Mouse (Mus musculus) hindbrain, embryonic 11.5 days (tissue): ENCODE results near the gene Surf1. TPM values are rescaled to one million over a fixed set of nuclear protein-coding genes. Genes with fewer than 3 reads are reported as not detected.
A peak's percentile ranks its signal among the peaks of the same experiment; 100 is the strongest.

ENCODE experiments used
- ATAC-seq: fragments of 200-750 bp; cut with Nextera tagmentation; 2 replicates; pipeline ENCODE4 v1.8.0; 2017; ENCODE audit warnings: mild to moderate bottlenecking, moderate TSS enrichment, moderate library complexity; ENCODE audit not compliant: low FRiP score
- DNase-seq: peaks from one replicate; pipeline ENCODE4 v3.0.0-alpha.2; 2015; ENCODE audit warnings: low spot score
- H3K27ac ChIP-seq: fragments of 300-500 bp; sonication (generic); 2 replicates; pipeline ENCODE4 v1.5.1; 2014; ENCODE audit warnings: mild to moderate bottlenecking, low read depth, low read length
- H3K27me3 ChIP-seq: fragments of 300-500 bp; sonication (generic); 2 replicates; pipeline ENCODE4 v1.6.1; 2014; ENCODE audit warnings: mild to moderate bottlenecking, low read length, moderate library complexity, mixed read lengths; ENCODE audit not compliant: control insufficient read depth, insufficient read depth
- H3K36me3 ChIP-seq: fragments of 300-500 bp; sonication (generic); 2 replicates; pipeline ENCODE4 v1.6.1; 2014; ENCODE audit warnings: mild to moderate bottlenecking, low read length, moderate library complexity, mixed read lengths; ENCODE audit not compliant: control insufficient read depth, insufficient read depth
- H3K4me1 ChIP-seq: fragments of 300-500 bp; sonication (generic); replicated peaks from 2 replicates; pipeline ENCODE4 v1.6.1; 2014; ENCODE audit warnings: low read length, mixed read lengths; ENCODE audit not compliant: control insufficient read depth, insufficient read depth
- H3K4me2 ChIP-seq: fragments of 300-500 bp; sonication (generic); replicated peaks from 2 replicates; pipeline ENCODE4 v1.6.1; 2014; ENCODE audit warnings: mild to moderate bottlenecking, low read depth, low read length
- H3K4me3 ChIP-seq: fragments of 300-500 bp; sonication (generic); 2 replicates; pipeline ENCODE4 v1.5.1; 2014; ENCODE audit warnings: low read depth, low read length
- H3K9ac ChIP-seq: fragments of 300-500 bp; sonication (generic); 2 replicates; pipeline ENCODE4 v1.6.1; 2014; ENCODE audit warnings: low read depth, low read length
- H3K9me3 ChIP-seq: fragments of 300-500 bp; sonication (generic); 2 replicates; pipeline ENCODE4 v1.6.1; 2016; ENCODE audit warnings: low read length; ENCODE audit not compliant: control insufficient read depth
- WGBS: fragments of 180-500 bp; shearing (Covaris S2); extraction: QIAGEN DNeasy Blood & Tissue Kit; methylation state at CpG from one replicate; pipeline ENCODE4 v1.1.7; 2014; 5-methylcytosine and 5-hydroxymethylcytosine counted together
- polyA plus RNA-seq: library from polyadenylated mRNA; unstranded; fragments of >200 nt; fragmentation: Nextera tagmentation; extraction: Ambion mirVana; gene quantifications from 2 replicates; pipeline ENCODE4 v1.2.1, GENCODE M21; 2014

Surf1 gene
- polyA plus RNA-seq, 1 experiment from 2014 or later: 52.9 TPM

GRCm38 (mm10) chr2:26932473-26933303 is 16.4 kb upstream of the Surf1 start:
- H3K4me3 ChIP-seq: peak overlapping the region; percentile 98

GRCm38 (mm10) chr2:26930390-26930789 is 14.1 kb upstream of the Surf1 start:
- H3K27me3 ChIP-seq: no peaks in the 10 kb centered on the region
- no peaks in the 10 kb centered on the region for H3K9me3 ChIP-seq
- H3K4me1 ChIP-seq: no peaks in the 10 kb centered on the region
- H3K36me3 ChIP-seq: 0 out of 2 replicates have a peak, but pooled peaks cover 2% of the 10 kb centered on the region
- ATAC-seq: no peak
- no peak overlapping the region for H3K27ac ChIP-seq
- WGBS: 41% methylated on average over 1 of the region's 1 CpGs
- H3K4me2 ChIP-seq: no peak overlapping the region
- peak; percentile 66 for DNase-seq
- H3K4me3 ChIP-seq: no peak overlapping the region
- no peak overlapping the region for H3K9ac ChIP-seq

More at GRCm38 (mm10) chr2:26932473-26933303, 16.4 kb upstream of the Surf1 start:
- WGBS: 4% methylated on average over 36 of the region's 49 CpGs
- no peaks in the 10 kb centered on the region for H3K27me3 ChIP-seq
- no peak; the same call in 1 of the 2 replicates for ATAC-seq
- peak overlapping the region; percentile 82 for H3K4me2 ChIP-seq
- peak overlapping the region; percentile 66 for H3K27ac ChIP-seq
- peak; percentile 53 for DNase-seq
- H3K4me1 ChIP-seq: no peaks in the 10 kb centered on the region
- H3K9ac ChIP-seq: peak overlapping the region; percentile 96
- H3K36me3 ChIP-seq: 0 out of 2 replicates have a peak, but pooled peaks cover 2% of the 10 kb centered on the region
- H3K9me3 ChIP-seq: no peaks in the 10 kb centered on the region

- Histone ChIP-seq H3K9me3 (no peaks in the 10 kb centered on the region), H3K9ac (no peak overlapping the region), H3K4me1 (no peaks in the 10 kb centered on the region), H3K27ac (no peak overlapping the region), H3K4me2 (no peak overlapping the region), H3K4me3 (no peak overlapping the region), H3K27me3 (no peaks in the 10 kb centered on the region), H3K36me3 (0 out of 2 replicates have a peak, but pooled peaks cover 6% of the 10 kb centered on the region)
- no peak for ATAC-seq
- DNase-seq: no peak
- WGBS: 93% methylated on average over 6 of the region's 6 CpGs
Measured at GRCm38 (mm10) chr2:26927745-26928476, 11.6 kb upstream of the Surf1 start.

- Histone ChIP-seq H3K4me3 (no peak overlapping the region), H3K4me1 (peaks cover 4% of the 10 kb centered on the region; the same call in 1 of the 2 replicates), H3K27ac (no peak overlapping the region), H3K36me3 (peaks cover 22% of the 10 kb centered on the region), H3K27me3 (no peaks in the 10 kb centered on the region), H3K9me3 (no peaks in the 10 kb centered on the region), H3K4me2 (no peak overlapping the region), H3K9ac (no peak overlapping the region)
- no peak for ATAC-seq
- WGBS: 86% methylated on average over 9 of the region's 9 CpGs
- no peak for DNase-seq
Measured at GRCm38 (mm10) chr2:26921784-26922183, 5.5 kb upstream of the Surf1 start.

- H3K36me3 ChIP-seq: peaks cover 22% of the 10 kb centered on the region
- H3K27me3 ChIP-seq: no peaks in the 10 kb centered on the region
- DNase-seq (no peak), ATAC-seq (no peak)
- 91% methylated on average over 6 of the region's 6 CpGs for WGBS
- no peak overlapping the region for H3K9ac ChIP-seq
- no peak overlapping the region for H3K4me2 ChIP-seq
- H3K4me1 ChIP-seq: peaks cover 4% of the 10 kb centered on the region; the same call in 1 of the 2 replicates
- no peak overlapping the region for H3K4me3 ChIP-seq
- H3K9me3 ChIP-seq: no peaks in the 10 kb centered on the region
- H3K27ac ChIP-seq: no peak overlapping the region
Measured at GRCm38 (mm10) chr2:26920190-26920855, 4.0 kb upstream of the Surf1 start.

GRCm38 (mm10) chr2:26919684-26920083 is 3.4 kb upstream of the Surf1 start:
- WGBS: 92% methylated on average over 3 of the region's 3 CpGs
- ATAC-seq (no peak), DNase-seq (no peak)
- Histone ChIP-seq H3K36me3 (peaks cover 22% of the 10 kb centered on the region), H3K27ac (no peak overlapping the region), H3K27me3 (no peaks in the 10 kb centered on the region), H3K4me2 (no peak overlapping the region), H3K9ac (no peak overlapping the region), H3K4me3 (no peak overlapping the region), H3K4me1 (peaks cover 4% of the 10 kb centered on the region; the same call in 1 of the 2 replicates), H3K9me3 (no peaks in the 10 kb centered on the region)

GRCm38 (mm10) chr2:26916738-26917137 is 408 bp upstream of the Surf1 start:
- peaks cover 27% of the 10 kb centered on the region for H3K36me3 ChIP-seq
- H3K9ac ChIP-seq: peak overlapping the region; percentile 62
- no peak overlapping the region; the same call in 1 of the 2 replicates for H3K27ac ChIP-seq
- H3K27me3 ChIP-seq: no peaks in the 10 kb centered on the region
- no peaks in the 10 kb centered on the region for H3K9me3 ChIP-seq
- ATAC-seq (peak; percentile 18; the same call in 1 of the 2 replicates), DNase-seq (no peak)
- peaks cover 11% of the 10 kb centered on the region for H3K4me1 ChIP-seq
- peak overlapping the region; percentile 96 for H3K4me2 ChIP-seq
- 1% methylated on average over 13 of the region's 13 CpGs for WGBS
- H3K4me3 ChIP-seq: peak overlapping the region; percentile 65

- H3K9me3 ChIP-seq: no peaks in the 10 kb centered on the region
- H3K4me1 ChIP-seq: peaks cover 12% of the 10 kb centered on the region
- DNase-seq: no peak
- no peak overlapping the region for H3K9ac ChIP-seq
- H3K4me2 ChIP-seq: no peak overlapping the region
- no peak for ATAC-seq
- no peaks in the 10 kb centered on the region for H3K27me3 ChIP-seq
- WGBS: 67% methylated on average over 8 of the region's 8 CpGs
- no peak overlapping the region for H3K4me3 ChIP-seq
- H3K27ac ChIP-seq: no peak overlapping the region
- H3K36me3 ChIP-seq: peaks cover 16% of the 10 kb centered on the region
Measured at GRCm38 (mm10) chr2:26914148-26914941, 2.0 kb downstream of the Surf1 start.
